Mouse (Mus musculus): ENCODE results near the gene Lipe. TPM values are rescaled to one million over a fixed set of nuclear protein-coding genes. Genes with fewer than 3 reads are reported as not detected.
"Not testable (repeated sequence)": the region's sequence is repeated elsewhere in the genome, so short reads cannot be mapped to it uniquely, and the experiment has no call there.

The Lipe gene
- total and polyA plus RNA-seq, 2 experiments from 2014 or later, result 19.3 to 31.1 TPM

- peak; percentile 64 for DNase-seq (ENCODE audit: low spot score)
These were observed 4.2 kb upstream of the Lipe start for GRCm38 (mm10) chr7:25402671-25403101.

GRCm38 (mm10) chr7:25401986-25402385 lies 3.5 kb upstream of the Lipe start:
- H3K36me3 ChIP-seq (replicated peaks; ENCODE audit: control insufficient read depth, insufficient read depth, low read length), result no peaks in the 10 kb centered on the region
- no peak for ATAC-seq (ENCODE audit: insufficient read depth, low read depth)
- H3K9me3 ChIP-seq (replicated peaks; ENCODE audit: control insufficient read depth, low read length), result no peaks in the 10 kb centered on the region
- no peak overlapping the region for H3K4me2 ChIP-seq (ENCODE audit: low read depth, low read length)
- H3K4me3 ChIP-seq (ENCODE audit: low read depth, low read length), result no peak overlapping the region
- no peak overlapping the region for H3K27ac ChIP-seq (ENCODE audit: low read depth)
- no peak for TF ChIP-seq CTCF (IDR thresholded peaks at IDR 0.05; ENCODE audit: low read depth)
- no peak for TF ChIP-seq EP300 (IDR thresholded peaks at IDR 0.05; ENCODE audit: low read depth)
- no peaks in the 10 kb centered on the region for H3K27me3 ChIP-seq (ENCODE audit: control insufficient read depth, insufficient read depth, low read length)
- H3K4me1 ChIP-seq (ENCODE audit: control insufficient read depth, insufficient read depth), result no peaks in the 10 kb centered on the region
- no peak for DNase-seq (ENCODE audit: low spot score)
- no peak overlapping the region for H3K9ac ChIP-seq (replicated peaks; ENCODE audit: low read depth, low read length)
- 60% methylated on average over 5 of the region's 5 CpGs for WGBS

More at GRCm38 (mm10) chr7:25402671-25403101, 4.2 kb upstream of the Lipe start:
- H3K9me3 ChIP-seq (replicated peaks; ENCODE audit: control insufficient read depth, low read length), result no peaks in the 10 kb centered on the region
- no peaks in the 10 kb centered on the region for H3K4me1 ChIP-seq (ENCODE audit: control insufficient read depth, insufficient read depth)
- no peaks in the 10 kb centered on the region for H3K36me3 ChIP-seq (replicated peaks; ENCODE audit: control insufficient read depth, insufficient read depth, low read length)
- peak; percentile 75 for ATAC-seq (ENCODE audit: insufficient read depth, low read depth)
- no peak overlapping the region for H3K4me3 ChIP-seq (ENCODE audit: low read depth, low read length)
- H3K27ac ChIP-seq (ENCODE audit: low read depth), result no peak overlapping the region
- H3K4me2 ChIP-seq (ENCODE audit: low read depth, low read length), result no peak overlapping the region
- no peaks in the 10 kb centered on the region for H3K27me3 ChIP-seq (ENCODE audit: control insufficient read depth, insufficient read depth, low read length)
- no peak overlapping the region for H3K9ac ChIP-seq (replicated peaks; ENCODE audit: low read depth, low read length)
- 4% methylated on average over 2 of the region's 2 CpGs for WGBS
- TF ChIP-seq CTCF (IDR thresholded peaks at IDR 0.05; ENCODE audit: low read depth) (peak; percentile 82), EP300 (IDR thresholded peaks at IDR 0.05; ENCODE audit: low read depth) (no peak)

- 74% methylated on average over 2 of the region's 2 CpGs for WGBS
- DNase-seq (ENCODE audit: low spot score) (no peak), ATAC-seq (ENCODE audit: insufficient read depth, low read depth) (no peak)
- H3K9ac ChIP-seq (replicated peaks; ENCODE audit: low read depth, low read length), result no peak overlapping the region
- TF ChIP-seq EP300 (IDR thresholded peaks at IDR 0.05; ENCODE audit: low read depth) (no peak), CTCF (IDR thresholded peaks at IDR 0.05; ENCODE audit: low read depth) (no peak)
- H3K4me2 ChIP-seq (ENCODE audit: low read depth, low read length), result no peak overlapping the region
- H3K9me3 ChIP-seq (replicated peaks; ENCODE audit: control insufficient read depth, low read length), result no peaks in the 10 kb centered on the region
- H3K4me3 ChIP-seq (ENCODE audit: low read depth, low read length), result no peak overlapping the region
- H3K4me1 ChIP-seq (ENCODE audit: control insufficient read depth, insufficient read depth), result no peaks in the 10 kb centered on the region
- H3K27ac ChIP-seq (ENCODE audit: low read depth), result no peak overlapping the region
- no peaks in the 10 kb centered on the region for H3K36me3 ChIP-seq (replicated peaks; ENCODE audit: control insufficient read depth, insufficient read depth, low read length)
- no peaks in the 10 kb centered on the region for H3K27me3 ChIP-seq (ENCODE audit: control insufficient read depth, insufficient read depth, low read length)
These were observed 3.0 kb upstream of the Lipe start for GRCm38 (mm10) chr7:25401551-25401950.

- not testable (repeated sequence) for H3K9ac ChIP-seq (replicated peaks; ENCODE audit: low read depth, low read length); H3K27me3 ChIP-seq (ENCODE audit: control insufficient read depth, insufficient read depth, low read length); H3K4me2 ChIP-seq (ENCODE audit: low read depth, low read length); ATAC-seq (ENCODE audit: insufficient read depth, low read depth); H3K4me1 ChIP-seq (ENCODE audit: control insufficient read depth, insufficient read depth); H3K27ac ChIP-seq (ENCODE audit: low read depth); H3K4me3 ChIP-seq (ENCODE audit: low read depth, low read length); H3K9me3 ChIP-seq (replicated peaks; ENCODE audit: control insufficient read depth, low read length); DNase-seq (ENCODE audit: low spot score); H3K36me3 ChIP-seq (replicated peaks; ENCODE audit: control insufficient read depth, insufficient read depth, low read length)
These were observed 518 bp upstream of the Lipe start for GRCm38 (mm10) chr7:25399028-25399427.

- H3K4me3 ChIP-seq (ENCODE audit: low read depth, low read length), result 0 out of 2 replicates have a peak overlapping the region, but pooled peaks have one; percentile 81
- no peak overlapping the region for H3K9ac ChIP-seq (replicated peaks; ENCODE audit: low read depth, low read length)
- WGBS, result 86% methylated on average over 14 of the region's 14 CpGs
- H3K27me3 ChIP-seq (ENCODE audit: control insufficient read depth, insufficient read depth, low read length), result no peaks in the 10 kb centered on the region
- no peaks in the 10 kb centered on the region for H3K9me3 ChIP-seq (replicated peaks; ENCODE audit: control insufficient read depth, low read length)
- ATAC-seq (ENCODE audit: insufficient read depth, low read depth) (no peak), DNase-seq (ENCODE audit: low spot score) (no peak)
- peak overlapping the region; percentile 69; the same call in 1 of the 2 replicates for H3K27ac ChIP-seq (ENCODE audit: low read depth)
- no peaks in the 10 kb centered on the region for H3K36me3 ChIP-seq (replicated peaks; ENCODE audit: control insufficient read depth, insufficient read depth, low read length)
- H3K4me1 ChIP-seq (ENCODE audit: control insufficient read depth, insufficient read depth), result peaks cover 16% of the 10 kb centered on the region
- no peak for TF ChIP-seq EP300 (IDR thresholded peaks at IDR 0.05; ENCODE audit: low read depth)
- TF ChIP-seq CTCF (IDR thresholded peaks at IDR 0.05; ENCODE audit: low read depth), result no peak
- H3K4me2 ChIP-seq (ENCODE audit: low read depth, low read length), result peak overlapping the region; percentile 89; the same call in 1 of the 2 replicates
These were observed 1.9 kb downstream of the Lipe start for GRCm38 (mm10) chr7:25396621-25397020.
